In genomic region chr13:96793451-96793850, GRCm38 (mm10) we compare ENCODE assay signal across 29 mouse cellular contexts. TPM values are rescaled to one million over a fixed set of nuclear protein-coding genes. Genes with fewer than 3 reads are reported as not detected.
A peak's percentile ranks its signal among the peaks of the same experiment; 100 is the strongest.
DNase-seq lines count a peak whose midpoint lies in the region; ATAC-seq lines count a peak whose summit lies in the region.
"Had no signal": no experiment of that assay in that cellular context is flagged by ENCODE, and none has a peak within 500 bp of the region (broad histone marks: within the 10 kb centered on the region; RNA-seq: fewer than 3 reads in every experiment).

No protein-coding gene starts in this region.

- no peak overlapping the region for H3K4me2 ChIP-seq in kidney, embryonic 15.5 days
- H3K4me2 ChIP-seq: embryonic facial prominence, embryonic 12.5 days; embryonic facial prominence, embryonic 15.5 days; heart, embryonic 12.5 days; hindbrain, embryonic 12.5 days; hindbrain, embryonic 15.5 days had no signal

- 88% methylated on average over 2 of the region's 2 CpGs for WGBS in kidney, embryonic 15.5 days

- no peaks in the 10 kb centered on the region for H3K36me3 ChIP-seq in kidney, embryonic 15.5 days
- H3K36me3 ChIP-seq: embryonic facial prominence, embryonic 12.5 days; embryonic facial prominence, embryonic 15.5 days; heart, embryonic 12.5 days; hindbrain, embryonic 12.5 days; hindbrain, embryonic 15.5 days had no signal

- no peaks in the 10 kb centered on the region for H3K27me3 ChIP-seq in kidney, embryonic 15.5 days
- H3K27me3 ChIP-seq: embryonic facial prominence, embryonic 12.5 days; embryonic facial prominence, embryonic 15.5 days; heart, embryonic 12.5 days; hindbrain, embryonic 12.5 days; hindbrain, embryonic 15.5 days; Patski had no signal

- H3K9ac ChIP-seq in kidney, embryonic 15.5 days = no peak overlapping the region
- H3K9ac ChIP-seq: embryonic facial prominence, embryonic 12.5 days; embryonic facial prominence, embryonic 15.5 days; forebrain, postnatal 0 days; heart, embryonic 12.5 days; hindbrain, embryonic 12.5 days; hindbrain, embryonic 15.5 days had no signal

- no peak for ATAC-seq in kidney, embryonic 15.5 days (replicated peaks; ENCODE audit: low FRiP score)
- ATAC-seq: forebrain, embryonic 14.5 days; forebrain, postnatal 0 days; Patski had no signal

- H3K9me3 ChIP-seq in kidney, embryonic 15.5 days (replicated peaks) = no peaks in the 10 kb centered on the region
- H3K9me3 ChIP-seq: embryonic facial prominence, embryonic 12.5 days; embryonic facial prominence, embryonic 15.5 days; heart, embryonic 12.5 days; hindbrain, embryonic 12.5 days; hindbrain, embryonic 15.5 days had no signal

- peak; percentile 13 for DNase-seq in kidney, adult 11 months
- DNase-seq in kidney, postnatal 25 days = no peak
- peak; percentile 37 for DNase-seq in kidney, adult 9 months
- DNase-seq in 3134 (ENCODE audit: extremely low read depth, insufficient read length, low spot score) = peak; percentile 5
- peak; percentile 53 for DNase-seq in Muller cell, postnatal 12 days (ENCODE audit: inconsistent ontology term)
- DNase-seq in adrenal gland, postnatal 25 days = no peak
- DNase-seq: adrenal gland, postnatal 10 days; cerebellum, adult 11 months; cerebellum, adult 2 months; cerebellum, adult 9-11 months; cerebellum, postnatal 25 days; forebrain, postnatal 0 days; gastrocnemius, adult 2 months; gastrocnemius, postnatal 14 days; heart, adult 18-20 months; heart, postnatal 14 days; heart, postnatal 4 days had no signal

- H3K4me3 ChIP-seq in kidney, embryonic 15.5 days (replicated peaks) = no peak overlapping the region
- H3K4me3 ChIP-seq: embryonic facial prominence, embryonic 12.5 days; embryonic facial prominence, embryonic 15.5 days; gastrocnemius, adult 2 months; heart, embryonic 12.5 days; hindbrain, embryonic 12.5 days; hindbrain, embryonic 15.5 days had no signal

- no peaks in the 10 kb centered on the region for H3K4me1 ChIP-seq in kidney, embryonic 15.5 days
- H3K4me1 ChIP-seq: embryonic facial prominence, embryonic 12.5 days; embryonic facial prominence, embryonic 15.5 days; hindbrain, embryonic 12.5 days had no signal

- H3K27ac ChIP-seq in kidney, embryonic 15.5 days = no peak overlapping the region
- H3K27ac ChIP-seq: embryonic facial prominence, embryonic 12.5 days; embryonic facial prominence, embryonic 15.5 days; gastrocnemius, adult 2 months; hindbrain, embryonic 12.5 days; hindbrain, embryonic 15.5 days had no signal

RNA-seq across cellular contexts. Expression of gene Ankrd31, which starts 45.4 kb away (rescaled TPM):
- polyA plus RNA-seq in kidney, embryonic 15.5 days (2015; fragmentation: Nextera tagmentation; extraction: Ambion mirVana) = 0.03 TPM in 1 of 2 replicates, not detected in the other
- total RNA-seq in adrenal gland, postnatal 25 days (2021) = not detected in 2 replicates
- total RNA-seq: adrenal gland, postnatal 10 days; common myeloid progenitor, adult 5-6 weeks; forebrain, postnatal 0 days; gastrocnemius, adult 2 months; gastrocnemius, postnatal 14 days; gastrocnemius, postnatal 4 days; heart, adult 18-20 months; heart, postnatal 14 days; heart, postnatal 4 days had no signal
- polyA plus RNA-seq: cerebellum, adult 2 months; embryonic facial prominence, embryonic 12.5 days; embryonic facial prominence, embryonic 15.5 days; forebrain, embryonic 11.5 days; forebrain, embryonic 14.5 days; heart, embryonic 12.5 days; heart, embryonic 16.5 days; hindbrain, embryonic 12.5 days; hindbrain, embryonic 15.5 days; Patski had no signal

Comparison
In these comparisons a context has a peak if more than half of its experiments do, and no peak if none do; other contexts are left out.
1. DNase-seq: peak in kidney, adult 11 months (single experiment), kidney, adult 9 months (single experiment), 3134 (single experiment) and Muller cell, postnatal 12 days (single experiment); none in kidney, postnatal 25 days (0 of 2) and adrenal gland, postnatal 25 days (single experiment).